Mouse (Mus musculus): ENCODE measurements around the gene Dohh. TPM values are rescaled to one million over a fixed set of nuclear protein-coding genes. Genes with fewer than 3 reads are reported as not detected.

Gene Dohh
- polyA plus RNA-seq, 1 experiment, result 114 TPM

GRCm38 (mm10) chr10:81427804-81428506 is 43.7 kb downstream of the Dohh start:
- Histone ChIP-seq H3K9me3 (no peaks in the 10 kb centered on the region), H3K36me3 (replicated peaks; ENCODE audit: low read length) (no peaks in the 10 kb centered on the region), H3K4me1 (peaks cover 85% of the 10 kb centered on the region), H3K27me3 (replicated peaks) (peaks cover 15% of the 10 kb centered on the region), H3K4me3 (replicated peaks) (peak overlapping the region; percentile 38)
- TF ChIP-seq GATA1 (IDR thresholded peaks at IDR 0.05; ENCODE audit: borderline replicate concordance, low read length) (no peak), FLI1 (IDR thresholded peaks at IDR 0.05; ENCODE audit: low read length) (no peak)

DNA sequence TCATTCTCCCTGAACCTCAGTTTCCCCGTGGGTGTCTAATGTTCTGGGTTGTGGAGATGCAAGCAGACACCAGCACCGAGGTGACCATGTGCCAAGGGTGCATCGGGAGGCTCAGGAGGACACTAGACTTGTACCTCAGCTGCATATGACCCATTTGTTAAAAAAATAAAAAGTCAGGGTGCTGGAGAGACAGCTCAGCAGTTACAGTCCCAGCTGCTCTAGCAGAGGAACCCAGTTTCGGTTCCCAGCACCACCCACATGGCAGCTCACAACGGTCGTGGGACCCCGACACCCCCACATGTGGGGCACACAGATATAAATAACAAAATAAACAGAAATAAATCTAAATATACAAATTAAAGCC is 44.3 kb downstream of the Dohh start:
- Histone ChIP-seq H3K4me1 (peaks cover 90% of the 10 kb centered on the region), H3K9me3 (no peaks in the 10 kb centered on the region), H3K36me3 (replicated peaks; ENCODE audit: low read length) (no peaks in the 10 kb centered on the region), H3K27me3 (replicated peaks) (peaks cover 14% of the 10 kb centered on the region), H3K4me3 (replicated peaks) (peak overlapping the region; percentile 38)
- TF ChIP-seq FLI1 (IDR thresholded peaks at IDR 0.05; ENCODE audit: low read length) (no peak), GATA1 (IDR thresholded peaks at IDR 0.05; ENCODE audit: borderline replicate concordance, low read length) (no peak)

- H3K36me3 ChIP-seq (replicated peaks; ENCODE audit: low read length), result no peaks in the 10 kb centered on the region
- no peak for TF ChIP-seq FLI1 (IDR thresholded peaks at IDR 0.05; ENCODE audit: low read length)
- TF ChIP-seq GATA1 (IDR thresholded peaks at IDR 0.05; ENCODE audit: borderline replicate concordance, low read length), result no peak
- H3K4me3 ChIP-seq (replicated peaks), result peak overlapping the region; percentile 94
- H3K27me3 ChIP-seq (replicated peaks), result peaks cover 10% of the 10 kb centered on the region
- H3K9me3 ChIP-seq, result no peaks in the 10 kb centered on the region
- peaks cover 90% of the 10 kb centered on the region for H3K4me1 ChIP-seq
These were observed 44.9 kb downstream of the Dohh start for GRCm38 (mm10) chr10:81429092-81429491.

DNA sequence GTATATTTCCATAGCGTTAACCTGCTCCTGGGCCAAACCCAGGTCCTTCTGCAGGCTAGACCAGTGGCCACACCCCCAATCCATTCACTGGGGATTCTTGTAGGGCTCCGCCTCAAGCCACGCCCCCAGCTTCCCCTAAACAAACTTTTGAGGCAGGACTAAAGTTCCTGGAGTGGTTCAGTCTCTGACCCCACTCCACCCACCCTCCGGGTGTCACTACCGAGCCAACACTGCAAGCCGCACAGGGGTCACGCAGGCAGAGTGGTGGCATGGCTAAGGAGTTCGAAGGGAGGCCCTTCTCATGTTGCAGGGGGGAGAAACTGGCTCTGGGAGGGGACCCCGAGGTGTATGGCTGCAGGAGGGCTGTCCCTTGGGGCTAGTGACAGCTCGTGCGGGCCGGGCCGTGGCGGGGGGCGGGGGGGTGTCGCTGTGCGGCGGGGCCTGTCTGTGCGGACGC is 45.4 kb downstream of the Dohh start:
- no peaks in the 10 kb centered on the region for H3K9me3 ChIP-seq
- no peaks in the 10 kb centered on the region for H3K36me3 ChIP-seq (replicated peaks; ENCODE audit: low read length)
- peaks cover 90% of the 10 kb centered on the region for H3K4me1 ChIP-seq
- H3K27me3 ChIP-seq (replicated peaks), result peaks cover 10% of the 10 kb centered on the region
- TF ChIP-seq GATA1 (IDR thresholded peaks at IDR 0.05; ENCODE audit: borderline replicate concordance, low read length) (no peak), FLI1 (IDR thresholded peaks at IDR 0.05; ENCODE audit: low read length) (no peak)
- H3K4me3 ChIP-seq (replicated peaks), result peak overlapping the region; percentile 94

GRCm38 (mm10) chr10:81430141-81430830 is 46.1 kb downstream of the Dohh start:
- Histone ChIP-seq H3K4me1 (peaks cover 90% of the 10 kb centered on the region), H3K4me3 (replicated peaks) (peak overlapping the region; percentile 94), H3K9me3 (no peaks in the 10 kb centered on the region), H3K36me3 (replicated peaks; ENCODE audit: low read length) (no peaks in the 10 kb centered on the region), H3K27me3 (replicated peaks) (peaks cover 7% of the 10 kb centered on the region)
- TF ChIP-seq GATA1 (IDR thresholded peaks at IDR 0.05; ENCODE audit: borderline replicate concordance, low read length) (no peak), FLI1 (IDR thresholded peaks at IDR 0.05; ENCODE audit: low read length) (no peak)

GRCm38 (mm10) chr10:81430831-81431525 is 46.8 kb downstream of the Dohh start:
- Histone ChIP-seq H3K27me3 (replicated peaks) (peaks cover 3% of the 10 kb centered on the region), H3K4me1 (peaks cover 85% of the 10 kb centered on the region), H3K4me3 (replicated peaks) (peak overlapping the region; percentile 94), H3K9me3 (no peaks in the 10 kb centered on the region), H3K36me3 (replicated peaks; ENCODE audit: low read length) (no peaks in the 10 kb centered on the region)
- TF ChIP-seq FLI1 (IDR thresholded peaks at IDR 0.05; ENCODE audit: low read length) (no peak), GATA1 (IDR thresholded peaks at IDR 0.05; ENCODE audit: borderline replicate concordance, low read length) (no peak)

DNA sequence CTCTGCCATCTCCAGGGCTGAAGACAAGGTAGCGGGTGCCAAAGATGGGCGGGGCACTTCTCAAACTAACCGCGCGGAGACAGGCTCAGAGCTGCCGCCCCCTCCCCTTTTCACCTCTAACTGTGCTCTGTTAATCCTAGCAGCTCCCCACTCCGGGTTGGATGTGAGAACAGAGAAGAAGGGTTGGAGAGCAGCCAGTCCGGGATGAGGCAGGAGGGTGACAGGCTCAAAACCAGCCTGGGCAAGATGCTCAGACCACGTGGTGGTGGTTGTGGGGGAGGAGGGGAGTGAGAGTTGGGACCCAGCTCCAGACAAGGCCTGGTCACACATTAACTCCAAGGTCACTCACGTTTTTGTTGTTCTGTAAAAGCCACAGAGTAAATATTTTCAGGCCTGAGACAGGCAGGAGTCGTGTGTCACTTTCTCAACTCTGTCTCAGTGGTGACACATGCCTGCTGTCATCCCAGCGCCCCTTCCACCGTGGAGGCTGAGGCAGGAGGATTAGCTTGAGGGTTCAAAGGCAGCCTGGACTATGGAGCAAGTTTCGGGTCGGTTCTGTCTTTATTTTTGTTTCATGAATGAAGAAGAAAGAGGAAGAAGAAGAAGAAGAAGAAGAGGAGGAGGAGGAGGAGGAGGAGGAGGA is 47.4 kb downstream of the Dohh start:
- Histone ChIP-seq H3K4me1 (peaks cover 79% of the 10 kb centered on the region), H3K9me3 (no peaks in the 10 kb centered on the region), H3K36me3 (replicated peaks; ENCODE audit: low read length) (no peaks in the 10 kb centered on the region), H3K4me3 (replicated peaks) (peak overlapping the region; percentile 94), H3K27me3 (replicated peaks) (peaks cover 3% of the 10 kb centered on the region)
- TF ChIP-seq FLI1 (IDR thresholded peaks at IDR 0.05; ENCODE audit: low read length), result no peak

DNA sequence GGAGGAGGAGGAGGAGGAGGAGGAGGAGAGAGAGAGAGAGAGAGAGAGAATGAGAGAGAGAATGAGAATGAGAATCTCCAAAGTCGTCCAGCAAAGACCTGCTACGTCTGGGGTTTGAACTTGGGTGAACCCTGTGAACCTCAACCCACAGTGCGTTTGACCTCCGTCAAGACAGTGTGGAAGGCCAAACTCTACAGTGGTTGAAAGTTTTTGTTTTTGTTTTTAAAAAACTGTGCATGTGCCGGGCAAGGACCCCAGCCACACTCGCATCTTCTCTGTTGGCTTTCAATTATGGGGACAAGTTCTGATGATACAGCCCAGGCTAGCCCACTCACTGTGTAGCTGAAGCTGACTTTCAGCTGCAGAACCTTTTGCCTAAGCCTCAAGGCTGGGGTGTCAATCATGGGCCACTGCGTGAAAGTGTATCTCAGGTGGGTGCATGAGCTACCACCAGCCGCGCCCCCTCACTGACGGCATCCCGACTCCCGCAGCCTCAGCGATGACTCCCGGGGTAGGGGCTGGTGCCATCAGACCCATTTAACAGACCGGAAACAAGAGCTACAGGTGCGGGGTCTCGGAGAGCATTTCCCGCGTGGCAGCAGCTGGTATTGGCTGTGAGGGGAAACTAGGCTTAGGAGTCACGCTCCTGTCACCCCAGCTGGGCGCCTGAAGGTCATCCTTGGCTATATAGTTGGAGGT is 48.1 kb downstream of the Dohh start:
- TF ChIP-seq FLI1 (IDR thresholded peaks at IDR 0.05; ENCODE audit: low read length) (no peak), GATA1 (IDR thresholded peaks at IDR 0.05; ENCODE audit: borderline replicate concordance, low read length) (no peak)
- Histone ChIP-seq H3K4me1 (peaks cover 72% of the 10 kb centered on the region), H3K36me3 (replicated peaks; ENCODE audit: low read length) (no peaks in the 10 kb centered on the region), H3K9me3 (no peaks in the 10 kb centered on the region), H3K27me3 (replicated peaks) (peaks cover 2% of the 10 kb centered on the region), H3K4me3 (replicated peaks) (peak overlapping the region; percentile 88)

GRCm38 (mm10) chr10:81432868-81433262 is 48.6 kb downstream of the Dohh start:
- Histone ChIP-seq H3K9me3 (no peaks in the 10 kb centered on the region), H3K36me3 (replicated peaks; ENCODE audit: low read length) (no peaks in the 10 kb centered on the region), H3K4me1 (peaks cover 68% of the 10 kb centered on the region), H3K27me3 (replicated peaks) (no peaks in the 10 kb centered on the region), H3K4me3 (replicated peaks) (peak overlapping the region; percentile 88)
- TF ChIP-seq FLI1 (IDR thresholded peaks at IDR 0.05; ENCODE audit: low read length) (no peak), GATA1 (IDR thresholded peaks at IDR 0.05; ENCODE audit: borderline replicate concordance, low read length) (no peak)

All from megakaryocyte, embryonic 14.5 days (primary cell).